Mouse (Mus musculus) liver (tissue): ENCODE data around the gene Adh7.

Source experiments
- DNase-seq: peaks from one replicate; pipeline ENCODE4 v3.0.0-alpha.2; 2020; ENCODE audit warnings: mixed read lengths

The Adh7 gene

DNA sequence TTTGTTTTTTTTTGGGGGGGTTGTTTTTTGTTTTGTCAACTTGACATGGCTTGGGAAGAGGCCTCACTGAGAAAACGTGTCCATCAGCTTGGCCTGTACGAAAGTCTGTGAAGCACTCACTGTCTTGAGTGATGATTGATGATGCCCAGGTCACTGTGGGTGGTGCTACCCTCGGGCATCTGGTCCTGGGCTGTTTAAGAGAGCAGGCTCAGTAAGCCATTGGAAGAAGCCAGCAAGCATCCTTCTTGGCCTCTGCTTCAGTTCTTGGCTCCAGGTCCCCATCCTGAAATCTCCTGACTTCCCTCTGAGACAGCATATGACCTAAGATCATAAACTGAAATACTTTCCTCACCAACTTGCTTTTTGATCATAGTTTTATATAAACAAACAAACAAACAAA lies 37.8 kb downstream of the Adh7 start:
- DNase-seq, result no peak

DNA sequence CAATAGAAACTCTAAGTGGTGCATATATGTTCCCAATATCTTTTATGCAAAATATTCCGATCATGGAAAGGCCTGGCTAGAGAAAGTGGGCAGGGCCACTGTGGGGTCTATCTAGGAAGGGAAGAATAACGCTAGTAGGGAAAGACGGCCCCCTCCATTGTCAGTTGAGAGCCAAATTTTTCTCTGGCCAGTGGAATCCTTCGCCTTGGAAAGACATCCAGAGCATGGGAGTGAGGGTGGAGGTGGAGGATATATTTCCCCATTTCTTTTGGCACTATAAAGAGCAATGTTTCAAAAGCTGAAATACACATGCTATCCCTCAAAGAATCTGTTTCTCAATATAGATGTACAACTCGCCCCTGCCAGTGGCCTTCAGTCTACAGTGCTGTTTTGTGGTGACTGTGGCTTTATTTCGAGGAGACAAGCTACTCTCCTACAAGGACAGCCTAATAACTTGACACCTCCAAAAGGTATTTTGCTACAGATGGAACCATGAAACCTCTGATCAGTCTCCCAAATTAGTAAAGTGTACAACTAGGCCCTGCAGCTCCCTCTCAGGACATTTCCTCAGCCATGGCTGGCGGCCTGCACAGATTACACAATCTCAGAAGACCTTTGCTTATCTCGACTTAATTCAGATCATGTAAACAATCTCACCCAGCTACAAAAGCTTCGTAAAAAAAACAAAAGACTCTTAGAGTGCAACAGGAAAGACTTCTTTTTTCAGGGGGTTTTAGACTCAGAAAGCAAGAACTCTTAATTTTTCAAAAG lies 38.4 kb downstream of the Adh7 start:
- no peak for DNase-seq

DNA sequence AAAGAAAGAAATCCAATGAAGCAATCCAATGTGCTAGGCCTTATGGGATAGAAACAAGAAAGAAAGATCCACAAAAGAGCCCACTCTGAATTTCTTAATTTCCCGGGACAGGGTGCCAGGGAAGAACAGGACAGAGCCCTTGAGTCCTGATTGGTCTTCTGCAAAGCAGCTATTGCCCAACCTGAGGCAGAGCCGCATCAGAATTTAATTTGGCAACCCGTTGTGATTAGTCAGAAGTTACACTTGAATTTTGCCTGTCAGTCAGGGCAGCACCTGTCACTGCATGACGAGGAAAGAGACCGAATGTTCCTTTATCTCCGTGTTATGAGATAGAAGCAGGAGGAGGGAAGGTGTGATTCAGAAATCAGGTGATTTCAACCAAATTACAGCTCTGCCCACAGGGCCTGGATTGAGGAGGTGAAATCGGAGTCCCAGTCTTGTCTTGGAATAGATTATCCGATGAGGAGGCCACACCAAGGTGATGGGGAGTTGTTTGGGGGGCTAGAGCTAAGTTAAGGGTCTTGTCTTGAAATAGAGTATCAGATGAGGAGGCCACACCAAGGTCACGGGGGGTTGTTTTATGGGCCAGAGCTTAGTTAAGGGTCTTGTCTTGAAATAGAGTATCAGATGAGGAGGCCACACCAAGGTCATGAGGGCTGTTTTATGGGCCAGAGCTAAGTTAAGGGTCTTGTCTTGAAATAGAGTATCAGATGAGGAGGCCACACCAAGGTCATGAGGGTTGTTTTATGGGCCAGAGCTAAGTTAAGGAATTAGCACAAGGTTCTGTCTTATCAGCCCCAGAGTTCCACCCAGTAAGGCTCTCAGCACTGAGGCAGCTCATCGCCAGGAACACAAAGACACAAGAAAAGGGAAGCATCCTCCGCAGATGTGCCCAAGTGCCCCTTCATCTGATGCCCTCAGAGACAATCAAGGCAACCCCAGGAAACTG lies 43.4 kb downstream of the Adh7 start, which contains the start of gene Adh1:
Gene Adh1 (plus strand): TSS at position 271 of the 949 bp plus-strand sequence.
- DNase-seq, result no peak

DNA sequence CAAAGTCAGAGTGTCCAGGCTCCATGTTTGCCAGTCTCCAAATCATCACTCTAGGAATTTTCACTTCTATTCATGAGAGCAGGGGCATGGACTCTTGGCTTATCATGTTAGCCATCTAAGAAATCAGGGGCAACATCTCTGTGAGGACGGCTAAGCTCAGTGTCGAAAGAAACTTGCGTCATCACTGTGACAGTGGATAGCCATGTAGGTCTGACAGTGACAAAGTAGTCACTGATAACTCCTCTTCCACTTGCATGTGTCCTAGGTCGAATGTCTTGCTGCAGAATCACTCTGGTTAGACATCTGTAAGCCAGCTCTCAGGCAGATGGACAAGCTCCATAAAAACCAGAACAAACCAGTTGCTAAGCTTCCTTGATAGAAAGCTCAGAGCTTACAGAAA lies 45.0 kb downstream of the Adh7 start:
- no peak for DNase-seq

DNA sequence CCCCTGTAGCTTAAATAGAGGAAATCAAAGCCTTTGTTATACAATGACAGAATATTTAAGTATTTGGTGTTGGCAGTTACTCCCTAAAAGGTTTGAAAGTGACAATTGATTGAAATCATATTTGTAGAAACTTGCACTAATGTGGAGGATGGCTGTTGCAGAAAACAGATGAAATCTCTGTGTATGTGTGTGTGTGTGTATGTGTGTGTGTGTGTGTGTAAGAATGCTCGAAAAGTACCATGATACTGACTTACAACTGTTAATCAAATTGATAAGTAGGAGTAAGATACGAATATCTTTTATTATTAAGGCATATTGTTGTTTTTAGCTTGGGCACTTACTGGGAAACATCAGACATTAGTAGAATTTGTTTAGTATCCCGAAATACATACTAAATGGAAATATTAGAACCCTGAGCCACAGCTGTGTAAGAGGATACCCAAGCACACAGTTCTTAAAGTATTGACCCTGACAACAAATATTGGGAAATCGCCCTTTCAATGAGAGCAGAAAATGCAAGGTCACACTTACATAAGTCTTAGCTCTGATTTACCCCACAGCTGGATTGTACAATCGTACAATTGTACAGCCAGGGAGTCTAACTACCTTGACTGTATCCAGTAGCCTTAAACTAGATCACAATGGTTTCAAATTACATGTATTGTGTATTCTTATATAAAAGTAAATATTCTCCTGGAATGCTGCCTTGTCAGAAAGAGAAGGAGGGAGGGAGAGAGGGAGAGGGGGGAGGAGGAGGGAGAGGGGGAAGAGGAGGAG lies 45.8 kb downstream of the Adh7 start:
- no peak for DNase-seq

DNA sequence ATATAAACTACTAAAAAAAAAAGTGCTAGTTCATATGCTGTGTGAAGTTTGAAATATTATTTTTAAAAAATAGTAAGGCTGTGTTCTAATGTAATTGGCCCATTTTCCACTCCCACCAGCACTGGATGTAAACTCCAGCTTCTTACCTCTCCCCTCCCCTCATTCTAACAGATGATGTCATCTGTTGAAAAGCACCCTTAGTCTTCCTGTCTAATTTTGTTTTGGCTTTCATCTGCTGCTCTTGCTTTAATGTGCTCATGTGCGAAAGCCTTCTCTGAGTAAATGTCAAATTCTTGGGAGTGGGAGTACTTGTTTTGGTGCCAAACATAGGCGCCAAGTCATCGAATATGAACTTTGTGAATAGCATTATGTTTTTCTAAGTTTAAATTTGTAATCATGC lies 47.1 kb downstream of the Adh7 start:
- no peak for DNase-seq

DNA sequence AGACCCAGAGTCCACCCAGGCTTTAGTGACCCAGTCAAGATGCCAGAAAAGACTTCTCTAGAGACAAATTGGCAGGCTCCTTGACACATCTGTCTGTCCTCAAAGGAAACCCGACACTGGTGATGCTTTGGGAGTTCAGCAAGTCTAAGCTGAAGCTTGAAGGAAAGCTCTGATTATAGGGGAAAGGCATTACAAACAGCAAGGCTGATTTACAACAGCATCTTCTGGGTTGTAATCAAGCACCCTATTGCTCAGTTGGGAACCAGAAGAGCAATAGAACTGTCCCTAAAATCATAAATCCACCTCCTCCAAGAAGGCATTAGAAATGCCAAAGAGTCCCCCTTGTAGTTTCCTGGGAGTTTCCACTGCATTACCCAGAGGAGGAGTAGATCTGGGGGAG lies 52.9 kb downstream of the Adh7 start:
- no peak for DNase-seq

DNA sequence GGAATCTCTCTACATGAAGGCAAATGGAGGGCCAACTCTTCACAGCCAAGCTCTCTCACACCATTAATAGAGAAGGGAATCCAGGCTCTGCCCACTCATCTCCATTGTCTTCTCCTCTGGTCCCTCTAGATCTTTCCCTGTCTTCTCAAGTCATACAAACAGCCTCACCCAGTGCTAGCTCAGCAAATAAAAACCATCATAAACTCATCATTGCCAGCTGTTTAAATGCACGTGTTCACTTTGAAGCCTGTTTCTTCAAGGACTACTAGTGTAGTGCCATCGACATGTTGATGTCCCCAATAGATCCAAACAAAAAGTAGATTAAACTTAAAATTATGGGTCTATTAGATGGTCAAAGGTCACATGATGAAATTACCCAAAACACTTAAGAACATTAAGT lies 53.7 kb downstream of the Adh7 start:
- no peak for DNase-seq

DNA sequence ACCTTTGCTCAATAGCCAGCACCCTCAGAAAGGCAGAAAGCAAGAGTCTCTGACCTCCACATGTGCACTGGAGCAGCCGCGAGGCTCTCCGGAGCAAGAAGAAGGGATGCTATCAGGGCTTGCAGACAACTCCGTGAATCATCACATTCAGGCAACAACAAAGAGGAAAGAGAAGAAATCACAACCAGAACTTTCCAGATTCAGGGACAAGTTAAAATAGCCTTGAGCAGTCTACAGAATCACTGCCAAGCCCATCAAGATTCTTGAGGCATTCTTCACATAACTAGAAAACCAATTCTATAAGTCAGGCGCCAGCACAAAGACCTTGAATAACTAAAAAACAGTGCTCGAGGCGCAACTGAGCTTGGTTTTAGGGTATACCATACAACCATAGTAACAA lies 55.5 kb downstream of the Adh7 start:
- no peak for DNase-seq

DNA sequence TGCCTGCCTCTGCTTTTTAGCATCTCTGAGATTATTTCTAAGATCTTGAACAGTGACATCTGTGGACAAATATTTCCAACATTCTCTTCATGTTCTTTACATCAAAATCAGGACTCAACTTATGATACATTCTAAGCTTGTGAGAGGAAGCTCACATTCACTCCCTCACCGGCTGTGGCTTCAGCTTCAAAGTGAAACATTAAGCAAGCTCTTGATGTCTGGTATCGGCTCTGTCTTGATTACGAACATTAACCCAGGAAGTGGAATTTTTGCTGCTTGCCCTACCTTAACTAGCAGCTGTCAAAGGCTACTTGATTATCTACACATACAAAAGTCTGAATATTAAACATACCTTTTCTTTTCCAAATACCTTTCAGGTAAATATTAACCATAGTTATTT lies 57.5 kb downstream of the Adh7 start:
- no peak for DNase-seq

DNA sequence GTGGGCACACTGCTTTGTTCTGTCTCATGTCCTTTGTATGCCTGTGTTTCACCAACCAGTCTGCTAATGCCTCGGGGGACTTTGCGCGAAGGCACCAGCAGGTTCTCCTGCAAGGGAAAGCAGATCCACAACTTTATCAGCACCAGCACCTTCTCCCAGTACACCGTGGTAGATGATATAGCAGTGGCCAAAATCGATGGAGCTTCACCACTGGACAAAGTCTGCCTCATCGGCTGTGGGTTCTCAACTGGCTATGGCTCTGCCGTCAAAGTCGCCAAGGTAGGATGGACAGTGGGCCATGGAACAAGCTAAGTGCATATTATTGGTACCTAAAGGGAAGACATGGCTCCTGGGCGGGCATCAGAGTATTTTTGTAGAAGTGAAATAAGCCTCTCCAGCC lies 65.0 kb downstream of the Adh7 start:
- no peak for DNase-seq
